Mouse (Mus musculus): ENCODE results near the gene Med28.

Gene Med28

DNA sequence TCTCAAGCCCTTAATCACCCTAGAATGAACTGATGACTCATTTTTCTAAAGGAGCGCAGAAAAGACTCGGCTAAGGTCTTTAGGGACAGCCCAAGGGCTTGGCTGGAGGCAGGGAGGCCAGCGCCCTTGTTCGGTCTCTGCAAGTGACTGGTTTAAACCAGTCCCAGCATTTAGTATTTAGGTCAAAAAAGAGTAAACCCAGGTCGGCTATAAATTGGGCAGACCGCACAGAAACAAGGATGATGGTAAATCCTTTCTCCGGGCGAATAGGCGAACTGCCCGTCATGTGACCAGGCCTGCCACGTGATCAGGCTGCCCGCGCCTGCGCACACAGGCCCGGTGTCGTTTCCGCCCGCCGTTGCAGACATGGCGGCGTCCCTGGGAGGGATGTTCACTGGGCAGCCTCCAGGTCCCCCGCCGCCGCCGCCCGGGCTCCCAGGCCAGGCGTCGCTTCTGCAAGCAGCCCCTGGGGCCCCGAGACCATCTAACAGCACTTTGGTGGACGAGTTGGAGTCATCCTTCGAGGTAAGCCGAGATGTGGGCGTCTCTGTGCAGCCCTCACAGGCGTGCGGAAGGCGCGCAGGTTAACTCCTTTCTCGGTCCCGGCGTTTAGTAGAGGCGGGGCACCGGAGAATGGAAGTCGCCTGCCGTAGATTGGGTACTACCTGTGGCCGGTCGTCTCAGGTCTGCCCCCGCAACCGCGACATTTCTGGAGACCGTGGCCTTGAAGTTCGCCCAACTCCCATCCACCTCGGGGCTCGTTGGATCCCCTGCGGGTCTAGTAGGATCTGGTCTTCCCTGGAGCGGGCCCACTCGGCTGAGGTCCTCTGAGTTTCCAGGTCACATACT lies at the start of gene Med28:
Med28 (plus strand) TSS at position 270 of the 849 bp plus-strand sequence.
- peak; percentile 84 to 91 for DNase-seq (ENCODE audit: low spot score in 2 of 2)

DNA sequence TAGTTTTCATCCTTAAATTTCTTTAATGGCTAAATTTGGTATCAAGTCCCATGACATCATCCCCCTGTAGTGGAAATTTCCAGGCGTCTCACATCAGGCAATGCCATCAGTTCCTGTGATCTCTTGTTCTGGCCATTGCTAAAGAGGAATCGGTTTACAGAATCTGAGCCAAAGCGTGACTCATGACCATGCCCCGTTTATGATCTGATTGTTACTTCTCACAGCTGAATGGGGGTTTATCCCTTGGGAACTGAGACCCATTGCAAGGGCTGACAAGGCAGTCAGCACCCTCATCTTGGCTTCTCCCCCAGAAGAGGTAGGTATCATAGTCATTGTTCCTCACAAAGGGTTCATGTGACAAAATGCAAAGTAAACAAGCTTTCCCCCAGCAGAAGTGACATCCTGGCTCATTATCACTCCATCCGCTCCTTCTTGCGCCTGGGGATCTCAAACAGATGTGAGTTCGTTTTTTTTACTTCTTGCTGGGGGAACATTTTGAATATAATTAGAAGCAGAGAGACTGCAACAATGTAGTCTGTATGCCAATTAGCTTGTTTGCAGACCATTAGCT lies 47.1 kb upstream of the Med28 start:
- DNase-seq (ENCODE audit: low spot score in 2 of 2) = no peak

DNA sequence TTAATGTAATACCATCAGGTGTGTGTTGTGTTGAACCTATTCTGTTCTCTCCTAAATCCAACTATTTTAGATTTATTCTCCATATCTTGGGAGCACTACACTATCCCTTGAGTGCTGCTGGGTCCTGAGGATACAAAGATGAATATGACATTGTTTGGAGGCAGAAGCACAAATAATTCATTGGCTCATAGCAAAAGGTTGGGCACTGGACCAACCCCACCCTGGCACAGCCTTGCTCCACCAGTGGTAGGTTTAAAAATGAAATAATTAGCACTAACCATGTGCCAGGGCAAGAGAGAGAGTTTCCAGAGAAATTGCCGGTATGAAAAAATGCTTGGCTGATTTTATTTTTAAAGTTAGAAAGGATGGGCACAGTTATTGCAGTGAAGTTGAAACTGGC lies 46.5 kb upstream of the Med28 start:
- no peak for DNase-seq (ENCODE audit: low spot score in 2 of 2)

DNA sequence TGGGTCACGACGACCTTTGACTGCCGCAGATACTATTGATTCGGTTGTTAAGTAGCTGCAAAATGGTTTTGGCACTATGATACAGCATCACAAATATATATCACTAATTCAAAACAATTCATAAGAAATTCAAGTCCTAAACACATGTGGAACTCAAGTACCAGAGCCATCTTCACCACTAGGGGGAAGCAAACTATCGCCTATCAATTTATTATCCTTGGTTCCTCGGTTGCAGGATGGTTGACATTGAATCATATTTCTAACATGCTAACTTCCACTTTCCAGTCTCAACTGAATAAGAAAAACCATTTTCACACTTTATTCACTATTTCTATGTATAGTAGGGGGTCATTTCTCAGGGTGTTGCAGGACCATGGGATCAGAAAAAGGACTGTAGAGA lies 45.8 kb upstream of the Med28 start:
- no peak for DNase-seq (ENCODE audit: low spot score in 2 of 2)

DNA sequence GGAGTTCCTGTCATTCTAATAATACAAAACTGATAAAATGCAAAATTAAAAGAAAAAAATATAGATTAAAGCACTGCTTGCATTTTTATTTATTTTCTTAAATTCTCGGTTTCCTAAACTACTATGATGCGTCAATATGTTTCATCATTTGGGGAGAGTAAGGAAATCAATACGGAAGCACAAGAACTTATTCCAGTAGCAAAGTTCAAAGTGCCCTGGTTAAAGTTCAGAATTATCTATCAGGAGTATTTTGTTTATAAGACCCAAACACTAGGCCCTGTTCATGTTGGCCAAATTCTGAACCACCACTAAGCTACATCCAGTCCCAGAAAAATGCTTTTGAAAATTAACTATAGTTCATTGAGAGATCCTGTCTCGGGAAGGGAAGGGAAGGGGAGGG lies 45.3 kb upstream of the Med28 start:
- DNase-seq (ENCODE audit: low spot score in 2 of 2) = no peak

DNA sequence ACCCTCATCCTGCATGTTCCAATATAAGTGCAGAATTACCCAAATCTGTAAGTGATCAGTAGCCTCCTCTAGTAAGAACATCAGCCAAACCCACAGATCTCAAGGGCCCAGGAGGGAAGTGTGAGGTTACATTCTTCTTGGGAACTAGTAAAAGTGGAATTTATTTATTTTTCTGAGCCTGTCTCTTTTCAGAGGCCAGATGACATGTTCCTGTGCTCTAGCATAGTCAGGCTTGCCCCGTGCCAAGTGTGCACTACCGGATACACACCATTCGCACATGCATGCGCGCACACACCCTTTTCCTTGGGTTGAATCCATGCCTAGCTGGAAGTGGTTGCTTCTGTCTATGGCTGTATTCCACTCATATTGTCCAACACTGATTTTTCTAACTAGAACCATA lies 44.3 kb upstream of the Med28 start:
- DNase-seq (ENCODE audit: low spot score in 2 of 2) = no peak

DNA sequence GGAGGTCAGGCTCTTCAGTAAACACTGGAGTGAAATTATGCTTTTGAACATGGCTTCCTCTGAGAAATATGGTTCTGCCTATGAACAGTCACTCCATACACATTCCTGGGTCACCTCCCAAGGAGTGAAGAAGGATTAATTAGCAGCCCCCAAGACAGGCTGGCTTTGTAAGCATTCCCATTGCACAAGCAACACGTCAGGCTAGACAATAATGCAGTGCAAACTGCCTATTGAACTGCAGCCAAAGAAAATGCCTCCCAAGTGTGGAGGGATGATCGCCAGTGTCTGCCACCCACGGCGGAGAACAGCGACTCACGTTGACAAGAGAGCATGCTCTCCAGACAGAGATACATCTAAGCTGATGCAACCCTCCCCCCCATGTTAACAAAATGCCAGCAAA lies 43.7 kb upstream of the Med28 start:
- no peak for DNase-seq (ENCODE audit: low spot score in 2 of 2)

DNA sequence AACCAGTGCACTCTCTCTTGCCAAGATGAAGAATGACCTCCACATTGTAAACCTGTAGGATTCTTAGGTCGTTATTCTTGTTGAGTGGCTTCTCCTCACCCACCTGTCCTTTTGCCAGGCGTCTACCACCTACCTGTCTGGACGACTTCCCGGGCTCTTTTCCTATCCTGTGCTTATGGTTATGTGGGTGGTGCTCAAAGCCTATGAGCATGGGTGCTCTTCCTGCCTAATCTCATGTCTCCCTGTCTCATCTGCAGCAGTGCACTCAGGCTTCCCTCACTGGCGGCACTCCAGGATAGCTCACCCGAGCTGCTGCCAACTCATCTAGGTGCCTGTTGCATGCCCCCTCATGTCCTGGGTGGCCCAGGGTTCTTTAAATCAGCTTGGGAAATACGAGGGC lies 42.4 kb upstream of the Med28 start:
- DNase-seq (ENCODE audit: low spot score in 2 of 2) = no peak

DNA sequence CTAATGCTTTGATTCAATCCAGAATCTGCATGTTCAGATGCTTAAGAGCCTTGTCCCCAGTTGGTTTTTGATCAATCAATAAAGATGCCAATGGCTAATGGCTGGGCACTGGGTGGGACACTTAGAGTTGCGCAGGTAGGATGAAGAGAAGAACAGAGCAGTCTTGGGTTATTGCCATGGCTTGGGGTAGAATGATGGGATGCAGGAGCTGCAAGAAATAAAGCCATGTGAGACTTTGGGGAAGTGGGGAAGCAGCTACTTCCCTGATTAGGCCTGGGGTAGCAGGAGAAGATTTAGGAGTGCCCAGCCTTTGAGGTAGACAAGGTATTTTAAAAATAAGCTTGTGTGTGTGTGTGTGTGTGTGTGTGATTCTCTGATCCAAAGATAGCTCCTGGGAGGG lies 40.0 kb upstream of the Med28 start:
- no peak for DNase-seq (ENCODE audit: low spot score in 2 of 2)

DNA sequence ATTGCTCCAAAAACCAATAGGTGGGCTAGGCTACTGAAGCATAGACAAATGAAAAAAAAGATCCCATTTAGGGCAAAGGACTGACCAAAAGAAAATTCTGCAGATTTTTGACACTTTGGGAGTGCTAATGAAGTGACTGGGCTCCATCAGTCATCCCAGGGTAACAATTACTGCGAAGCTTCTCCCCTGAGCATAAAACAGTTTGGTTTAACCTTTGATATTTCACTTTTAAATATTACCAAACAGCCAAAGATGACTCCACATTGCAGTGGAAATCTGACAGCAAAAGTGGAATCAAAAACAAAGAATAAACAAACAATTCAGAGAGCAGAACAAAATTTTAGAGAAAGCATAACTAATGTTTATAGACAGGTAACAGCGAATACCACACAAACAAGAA lies 38.9 kb upstream of the Med28 start:
- no peak for DNase-seq (ENCODE audit: low spot score in 2 of 2)

DNA sequence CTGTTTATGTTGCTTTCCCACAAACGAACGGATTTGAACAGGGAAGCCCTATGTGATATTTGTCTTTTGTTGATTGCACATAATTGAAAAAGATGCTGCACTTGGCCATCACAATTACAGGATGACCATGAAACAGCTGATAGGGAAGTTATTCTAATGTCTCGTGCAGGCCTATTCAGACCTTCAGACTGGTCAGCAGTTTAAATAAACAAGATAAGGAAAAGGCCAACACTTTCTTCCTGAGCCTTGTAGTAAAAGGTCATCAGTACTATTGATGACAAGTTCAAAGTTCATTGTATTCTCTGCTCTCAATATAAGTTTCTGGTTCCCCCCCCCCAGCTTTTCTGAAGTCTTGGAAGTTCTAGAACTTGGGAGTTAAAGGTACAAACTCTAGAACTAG lies 37.4 kb upstream of the Med28 start:
- no peak for DNase-seq (ENCODE audit: low spot score in 2 of 2)

DNA sequence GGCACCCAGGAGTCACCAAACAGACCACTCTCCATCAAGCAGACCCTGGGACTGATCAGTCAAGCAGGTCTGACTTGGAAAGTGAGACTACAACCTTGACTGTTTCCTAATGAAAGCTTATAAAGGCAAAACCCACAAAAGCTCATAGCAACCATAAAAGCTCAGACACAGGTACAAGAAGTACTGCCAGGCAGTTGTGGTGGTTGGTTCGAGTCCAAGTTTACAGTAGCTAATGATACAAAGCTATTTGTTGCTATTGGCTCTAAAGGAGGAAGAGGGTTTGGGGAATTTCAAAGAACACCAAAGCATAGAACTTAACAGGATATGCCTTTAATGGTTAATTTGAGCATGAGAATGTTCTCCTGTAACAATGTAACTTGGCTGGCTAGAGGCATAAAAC lies 36.4 kb upstream of the Med28 start:
- no peak for DNase-seq (ENCODE audit: low spot score in 2 of 2)

DNA sequence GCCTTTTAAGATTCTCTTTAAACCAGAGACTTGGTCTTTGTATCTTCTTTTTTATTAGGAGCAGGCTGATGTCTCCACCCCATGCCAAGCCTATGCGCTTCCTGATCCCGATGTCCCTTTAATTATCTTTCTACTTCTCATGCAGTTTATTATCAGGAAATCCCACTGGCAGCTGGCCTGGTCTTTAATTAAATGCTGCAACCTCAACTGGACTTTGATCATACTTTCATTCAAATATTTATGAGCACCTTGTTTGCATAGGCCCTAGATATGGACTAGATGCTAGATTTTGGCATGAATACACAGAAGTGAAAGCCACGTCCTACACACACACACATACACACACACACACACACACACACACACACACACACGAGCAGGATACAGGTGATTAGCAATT lies 28.3 kb upstream of the Med28 start:
- DNase-seq (ENCODE audit: low spot score in 2 of 2) = no peak

DNA sequence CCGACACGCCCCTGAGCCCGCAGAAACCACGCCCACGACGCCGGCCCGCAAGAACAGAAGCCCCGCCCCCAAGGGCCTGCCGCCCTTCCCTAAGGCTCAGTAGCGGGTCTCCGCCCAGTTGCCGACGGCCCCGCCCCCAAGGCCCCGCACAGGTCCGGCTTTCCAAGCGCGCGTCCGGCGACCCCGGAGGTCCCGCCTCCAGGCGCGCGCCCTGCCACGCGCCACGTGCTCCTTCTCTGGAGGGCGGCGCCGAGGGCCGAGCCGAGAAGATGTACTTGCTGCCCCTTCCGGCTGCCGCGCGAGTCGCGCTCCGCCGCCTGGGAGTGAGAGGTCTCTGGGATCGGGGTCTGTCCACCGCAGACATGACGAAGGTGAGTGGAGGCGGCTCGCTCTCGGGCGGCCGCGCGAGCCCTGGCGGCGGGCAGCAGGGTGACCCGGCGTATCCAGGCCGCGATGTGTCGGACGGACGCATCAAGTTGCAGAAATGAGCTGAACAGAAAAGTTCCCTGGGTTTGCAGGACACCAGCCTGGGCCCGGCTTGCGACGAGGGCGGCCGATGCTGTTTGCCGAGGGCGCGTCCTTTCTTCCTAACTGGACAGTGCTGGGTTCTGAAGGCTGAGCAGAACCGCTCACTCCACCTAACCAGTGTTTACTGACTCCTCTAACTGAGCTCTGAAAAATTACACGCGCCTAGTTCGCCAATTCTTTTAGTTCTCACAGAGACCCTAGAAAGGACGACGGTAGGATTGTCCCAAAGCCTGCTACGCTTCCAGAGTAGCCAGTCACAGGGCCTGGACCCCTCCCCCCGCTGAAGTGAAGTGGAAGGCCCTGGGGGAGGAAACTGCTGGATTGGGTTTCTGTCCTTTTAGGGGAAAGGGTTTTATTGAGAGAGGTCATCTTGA lies 26.6 kb upstream of the Med28 start, which contains the start of gene Lap3:
Lap3 (plus strand) TSS at position 184 of the 902 bp plus-strand sequence.
- DNase-seq (ENCODE audit: low spot score in 2 of 2) = peak; percentile 94 to 95

DNA sequence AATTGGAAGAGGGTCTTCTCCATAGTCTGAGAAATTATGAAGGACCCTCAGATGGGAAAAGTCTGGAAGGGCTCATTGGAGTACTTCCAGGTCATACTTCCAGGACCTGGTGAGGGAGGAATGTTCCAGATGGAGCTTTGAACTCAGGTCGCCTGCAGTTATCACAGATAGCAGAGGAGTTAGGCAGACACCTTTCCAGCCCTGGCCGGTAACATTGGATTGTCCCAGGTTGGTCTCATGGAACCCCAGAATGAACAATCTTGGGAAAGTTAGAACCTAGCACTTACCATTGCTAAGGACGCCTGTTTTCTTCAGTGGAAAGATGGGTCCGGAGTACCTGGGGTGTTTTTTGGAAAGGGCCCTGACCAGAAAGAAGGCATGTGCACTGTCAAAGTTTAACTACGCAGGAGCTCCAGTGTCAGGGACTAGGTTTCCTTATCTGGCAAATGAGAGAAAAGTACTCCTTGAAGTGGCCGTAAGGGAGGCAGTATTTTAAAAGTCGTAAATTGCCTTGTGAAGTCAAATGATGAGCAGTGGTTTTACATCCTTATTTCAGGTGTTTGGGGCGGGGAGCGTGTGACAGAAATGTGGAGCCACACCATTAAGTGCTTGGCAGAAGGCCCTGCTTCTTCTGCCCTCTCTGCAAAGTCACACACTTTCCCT lies 25.8 kb upstream of the Med28 start:
- no peak for DNase-seq (ENCODE audit: low spot score in 2 of 2)

DNA sequence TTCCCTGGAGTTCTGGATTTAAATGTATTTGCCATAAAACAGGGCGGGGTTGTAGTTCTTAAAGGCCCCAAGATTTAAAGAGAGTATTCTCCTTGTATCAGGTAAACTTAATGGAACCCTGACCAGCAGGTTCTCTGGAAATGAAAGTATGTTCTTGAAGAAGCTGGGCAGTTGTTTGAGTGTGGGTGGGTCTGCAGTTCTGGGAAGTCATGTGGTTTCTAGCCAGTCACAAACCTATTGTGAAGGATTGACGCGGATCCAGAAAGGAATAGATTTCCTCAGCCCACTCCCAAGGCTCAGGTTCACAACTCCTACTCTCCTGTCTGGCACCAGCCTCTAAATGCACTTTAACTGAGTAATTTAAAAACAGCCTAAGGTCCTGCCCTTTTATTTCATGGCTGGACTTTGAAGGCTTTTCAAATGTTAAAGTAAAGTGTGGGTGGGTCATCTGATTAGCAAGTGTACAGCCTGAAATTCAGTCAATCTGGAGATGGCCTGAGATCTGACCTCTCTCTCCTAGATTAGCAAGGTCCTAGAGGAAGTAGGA lies 24.5 kb upstream of the Med28 start:
- no peak for DNase-seq (ENCODE audit: low spot score in 2 of 2)

DNA sequence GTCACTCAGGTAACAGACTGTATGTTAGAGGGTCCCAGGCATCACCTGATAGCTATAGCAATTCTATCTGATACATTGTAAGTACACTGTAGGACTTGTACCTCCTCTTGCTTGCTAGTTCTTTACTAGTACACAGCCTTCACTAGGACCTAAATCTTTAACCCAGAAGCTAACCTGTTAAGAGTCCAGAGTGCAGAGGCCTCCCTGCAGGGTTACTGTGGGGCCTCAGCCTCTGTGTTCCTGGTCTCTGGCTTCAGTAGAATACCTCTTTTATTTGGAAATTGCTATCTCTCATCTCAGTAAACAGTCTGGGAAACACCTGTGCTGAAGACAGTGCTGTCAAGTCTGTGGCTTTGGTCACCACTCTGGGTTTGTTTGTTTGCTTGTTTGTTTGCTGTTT lies 24.0 kb upstream of the Med28 start:
- no peak for DNase-seq (ENCODE audit: low spot score in 2 of 2)

DNA sequence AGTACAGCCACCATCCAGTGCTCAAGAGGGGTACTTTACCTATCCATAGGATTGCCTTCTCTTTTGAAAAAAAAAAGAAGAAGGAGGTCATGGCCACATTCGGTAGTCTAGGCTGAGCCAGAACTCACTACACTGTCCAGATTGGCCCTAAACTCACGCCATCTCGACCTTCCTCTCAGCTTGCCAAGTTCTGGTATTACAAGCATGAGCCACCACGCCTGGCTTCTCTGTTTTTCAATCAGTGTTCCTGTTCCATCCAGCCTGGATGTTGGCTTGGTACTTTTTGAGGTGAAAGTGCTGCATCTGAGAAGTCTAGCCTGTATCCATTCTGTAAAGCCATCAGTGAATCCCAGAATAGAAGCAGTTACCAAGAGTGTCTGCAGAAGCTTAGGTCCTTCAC lies 23.6 kb upstream of the Med28 start:
- no peak for DNase-seq (ENCODE audit: low spot score in 2 of 2)

DNA sequence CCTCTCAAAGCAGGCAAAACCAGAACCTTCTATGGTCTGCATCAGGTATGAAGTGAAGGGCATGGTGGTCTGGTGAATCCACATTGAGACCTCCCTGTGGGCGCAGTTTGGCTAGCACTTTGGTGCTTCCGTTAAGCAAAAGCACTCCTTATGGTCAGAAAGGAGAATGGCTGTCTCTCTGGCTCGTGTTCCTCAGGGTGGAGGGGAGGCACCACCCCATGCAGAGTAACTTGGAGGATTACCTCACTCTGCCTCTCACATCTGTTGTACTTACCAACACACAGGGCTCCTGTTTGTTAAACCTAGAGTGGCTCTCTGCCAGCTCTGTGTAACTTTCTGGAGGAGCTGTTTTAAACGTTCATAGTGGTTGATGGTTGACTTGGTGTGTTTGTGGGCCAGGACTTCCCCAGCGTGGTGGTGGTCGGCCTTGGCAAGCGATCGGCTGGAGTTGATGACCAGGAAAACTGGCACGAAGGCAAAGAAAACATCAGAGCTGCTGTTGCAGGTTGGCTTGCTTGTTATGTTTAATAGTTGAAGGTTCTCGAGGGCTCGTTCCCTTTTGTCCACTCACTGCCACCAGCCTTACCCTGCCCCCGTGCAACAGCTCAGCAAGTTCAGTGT lies 23.0 kb upstream of the Med28 start:
- DNase-seq (ENCODE audit: low spot score in 2 of 2) = no peak

DNA sequence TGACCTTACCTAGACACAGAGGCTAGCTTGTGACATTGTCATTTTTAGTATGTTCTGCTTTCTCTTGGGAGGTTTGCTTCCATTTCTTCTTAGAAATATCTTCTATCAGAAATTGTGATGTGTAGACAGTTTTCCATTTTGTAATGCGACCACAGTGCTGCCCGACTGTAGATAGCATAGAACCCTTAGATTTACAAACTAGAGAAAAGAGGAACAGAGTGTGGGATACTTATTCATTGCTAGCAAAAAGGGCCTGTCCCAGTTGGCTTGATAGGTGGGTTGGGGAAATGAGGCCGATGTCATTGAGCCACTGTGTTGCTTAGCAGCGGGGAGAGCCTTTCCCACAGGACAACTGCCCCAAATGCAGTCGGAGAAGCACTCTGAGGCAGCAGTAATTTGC lies 22.5 kb upstream of the Med28 start:
- no peak for DNase-seq (ENCODE audit: low spot score in 2 of 2)

DNA sequence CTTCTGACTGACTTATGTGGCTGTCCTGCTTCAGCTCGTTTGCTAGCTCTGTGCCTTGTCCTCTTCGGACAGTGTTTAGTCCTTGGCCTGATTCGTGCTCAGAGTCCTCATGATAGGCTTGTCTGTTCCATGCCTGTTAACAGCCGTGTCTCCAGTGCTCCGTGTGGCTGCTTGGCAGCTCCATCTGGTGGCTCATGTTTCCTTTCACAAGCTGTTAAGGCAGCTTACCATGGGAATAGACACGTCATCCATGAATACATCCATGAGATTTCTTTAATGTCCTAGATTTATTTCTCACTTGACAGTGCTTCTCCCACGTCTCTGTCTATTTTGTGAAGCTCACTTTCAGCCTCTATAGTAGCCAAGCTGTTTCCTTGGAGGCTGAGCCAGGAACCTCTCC lies 10.0 kb upstream of the Med28 start:
- no peak for DNase-seq (ENCODE audit: low spot score in 2 of 2)

Measured in spleen, postnatal 14 days (tissue).